Mouse (Mus musculus): Measurements from ENCODE around the gene Tent4a.

- TF ChIP-seq POLR2A (IDR thresholded peaks at IDR 0.05; ENCODE audit: insufficient read depth, low read depth, low read length): no peak
- no peak for TF ChIP-seq CTCF (IDR thresholded peaks at IDR 0.05)
- no peak for TF ChIP-seq EP300 (IDR thresholded peaks at IDR 0.05; ENCODE audit: insufficient read depth, low read depth, low read length)
Measured at GRCm38 (mm10) chr13:69458461-69458860, 76.0 kb downstream of the Tent4a start.

Measured in heart, adult 2 months (tissue).